Mouse (Mus musculus): ENCODE measurements at regions not wholly inside any gene's neighbourhood (a gene's known extent, or its start where the extent isn't known, plus 50 kb on each side); places are given as distances from the start of the nearest gene placed in this dataset.

DNA sequence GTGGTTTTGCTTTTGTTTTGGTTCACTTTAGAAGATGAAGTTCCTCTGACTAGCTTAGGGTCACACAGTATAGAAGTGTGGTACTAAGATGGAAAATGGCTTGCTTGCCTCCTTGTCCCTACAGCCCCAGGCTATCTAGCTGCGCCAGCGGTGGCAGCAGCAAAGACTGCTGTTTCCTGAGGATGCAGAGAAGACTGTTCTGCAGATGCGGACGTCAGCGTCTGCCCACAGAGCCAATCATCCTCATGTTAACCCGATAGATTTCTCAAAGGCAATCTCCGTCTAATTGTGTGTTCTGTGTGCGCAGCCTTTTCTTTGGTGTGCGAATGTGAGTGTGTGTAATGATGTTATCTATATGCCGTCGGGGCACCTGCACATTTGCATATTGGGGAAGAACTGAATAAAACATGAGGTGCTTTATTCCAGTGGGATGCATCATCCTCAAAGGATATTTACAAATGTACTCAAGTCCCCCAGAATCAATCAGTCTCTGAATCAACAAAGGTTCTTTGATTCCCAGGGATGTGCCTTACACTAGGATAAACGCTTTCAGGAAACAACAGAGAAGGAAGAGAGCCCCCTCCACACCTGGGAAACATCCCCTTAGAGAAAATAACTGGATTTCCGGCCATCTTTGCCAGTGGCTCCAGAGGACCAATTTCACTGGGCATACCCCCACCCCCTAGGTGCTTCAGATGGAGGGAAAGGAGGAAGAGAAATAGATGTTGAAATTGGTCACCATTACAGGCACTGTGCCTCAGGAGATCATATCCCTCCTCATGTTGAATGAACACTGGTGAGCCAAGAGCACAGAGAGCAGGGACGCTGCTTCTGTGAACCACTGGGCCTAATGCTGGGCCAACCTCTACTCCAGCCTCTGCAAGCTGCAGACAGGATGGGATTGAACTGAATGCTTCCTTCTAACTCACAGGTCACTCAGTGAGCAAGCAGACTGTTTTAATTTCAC is 409.7 kb upstream of the Plxna2 start:
- peak; percentile 6 for DNase-seq (ENCODE audit: low spot score)

DNA sequence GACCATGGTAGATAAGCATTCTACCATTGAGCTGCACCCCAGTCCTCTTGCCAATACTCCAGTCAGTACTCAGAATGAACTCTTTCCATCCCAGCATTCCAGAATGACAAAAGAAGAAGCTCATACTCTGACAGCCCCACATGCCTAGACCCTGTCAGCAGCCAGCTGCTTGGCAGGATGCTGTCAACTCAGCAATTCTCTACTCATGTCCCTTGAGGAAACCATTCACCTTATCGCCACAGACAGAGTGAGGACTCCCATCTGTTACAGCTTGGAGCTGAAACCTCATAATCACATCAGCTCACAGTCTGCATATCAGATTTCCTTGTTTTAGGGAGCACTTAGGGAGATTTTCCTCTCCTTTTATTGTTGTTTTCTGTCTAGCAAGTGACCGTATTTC is 420.5 kb upstream of the Plxna2 start:
- DNase-seq (ENCODE audit: low spot score): no peak

DNA sequence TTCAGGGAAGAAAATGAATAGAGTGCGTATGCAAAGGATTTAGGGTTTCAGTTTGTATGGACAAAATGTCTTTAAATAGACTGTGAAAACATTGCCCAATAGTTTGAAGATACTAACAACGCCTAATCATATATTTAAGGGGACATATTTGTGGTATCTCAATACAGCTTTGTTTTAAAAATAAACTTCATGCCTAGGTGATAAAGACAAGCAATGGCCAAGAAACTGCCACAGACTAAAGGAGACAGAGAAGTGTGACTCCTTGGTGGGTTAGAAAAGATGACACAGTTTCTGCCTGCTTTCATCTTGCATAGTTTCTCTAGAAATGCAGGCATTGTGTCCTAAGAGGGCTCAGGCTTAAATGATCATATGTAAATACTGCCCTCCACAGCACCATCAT is 435.7 kb upstream of the Plxna2 start:
- DNase-seq (ENCODE audit: low spot score): no peak

DNA sequence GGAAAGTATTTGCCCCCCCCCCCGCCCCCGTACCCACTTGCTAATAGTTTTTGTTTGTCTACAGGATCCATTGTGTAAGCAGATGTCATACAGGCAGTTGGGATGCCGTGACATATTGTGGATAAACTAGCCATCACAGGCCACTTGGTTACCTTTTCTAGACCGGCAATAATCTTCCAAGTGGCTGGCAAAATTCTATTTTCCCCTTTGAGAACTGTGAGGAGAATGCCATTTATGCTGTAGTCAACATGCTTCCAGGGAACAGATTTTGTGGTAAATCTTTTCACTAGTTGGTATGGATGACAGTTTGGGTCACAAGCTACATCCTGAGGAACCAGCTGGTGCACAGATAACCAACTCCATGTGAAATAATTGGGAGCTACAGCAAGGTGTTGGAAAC is 456.5 kb upstream of the Plxna2 start:
- DNase-seq (ENCODE audit: low spot score): no peak

DNA sequence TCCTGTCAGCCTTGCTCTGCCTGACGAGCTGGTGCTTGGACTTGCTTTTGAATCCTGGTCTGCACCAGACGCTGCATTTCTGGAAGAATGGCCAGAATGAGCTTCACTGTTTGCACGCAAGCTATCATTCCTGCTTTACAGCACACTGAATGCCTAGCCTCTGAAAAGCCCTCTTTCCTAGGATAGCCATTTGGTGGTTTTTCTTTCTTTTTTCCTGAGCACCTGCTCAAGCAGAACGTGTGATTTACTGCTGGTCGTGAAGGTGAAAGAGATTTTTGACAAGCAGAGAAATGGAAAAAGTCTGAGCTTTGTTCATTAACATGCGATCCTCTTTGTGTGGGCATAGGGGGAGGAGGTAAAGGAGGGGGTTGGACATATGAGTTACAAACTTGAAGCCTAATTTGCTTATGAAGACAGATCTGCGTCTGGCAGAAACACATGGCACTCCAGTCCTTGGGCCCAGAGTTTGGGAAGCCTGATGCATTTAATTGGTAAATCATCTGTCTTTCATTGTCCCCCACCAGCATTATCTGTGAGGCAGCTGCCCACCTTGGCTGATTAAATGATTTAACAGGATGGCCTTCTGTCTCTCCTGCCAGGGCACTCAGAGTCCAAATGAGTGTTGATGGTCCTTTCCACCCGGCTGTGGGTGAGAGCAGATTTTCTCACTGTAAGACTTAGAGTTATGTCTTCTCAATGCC is 457.1 kb upstream of the Plxna2 start:
- peak; percentile 68 for DNase-seq (ENCODE audit: low spot score)

DNA sequence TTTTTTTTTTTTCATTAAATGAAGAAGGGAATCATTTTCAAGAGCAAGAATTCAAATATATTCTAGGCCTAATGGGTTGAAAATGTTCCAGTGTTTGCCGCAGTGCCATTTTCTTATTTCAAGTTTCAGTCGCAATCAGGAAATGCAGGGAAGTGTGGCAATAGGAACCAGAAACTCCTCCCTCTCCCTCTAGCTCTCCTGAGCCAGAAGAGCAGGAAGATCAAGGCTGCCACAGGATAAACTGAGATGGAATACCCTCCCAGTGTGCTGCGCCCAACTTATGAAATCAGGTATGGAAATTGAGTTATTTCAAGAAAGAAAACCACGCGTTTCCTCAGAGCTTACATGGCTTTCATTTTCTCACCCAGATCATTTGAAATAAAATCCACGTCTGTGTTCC is 460.8 kb upstream of the Plxna2 start:
- DNase-seq (ENCODE audit: low spot score): no peak

- DNase-seq (ENCODE audit: low spot score): no peak
Measured at GRCm38 (mm10) chr1:194148416-194149364, 469.3 kb upstream of the Plxna2 start.

GRCm38 (mm10) chr1:194117631-194118360 is 500.2 kb upstream of the Plxna2 start:
- DNase-seq (ENCODE audit: low spot score): no peak

- no peak for DNase-seq (ENCODE audit: low spot score)
Measured at GRCm38 (mm10) chr1:194114399-194114798, 503.6 kb upstream of the Plxna2 start.

GRCm38 (mm10) chr1:194111931-194112330 is 506.1 kb upstream of the Plxna2 start:
- no peak for DNase-seq (ENCODE audit: low spot score)

- DNase-seq (ENCODE audit: low spot score): peak; percentile 47
Measured at GRCm38 (mm10) chr1:194109172-194110071, 508.6 kb upstream of the Plxna2 start.

DNA sequence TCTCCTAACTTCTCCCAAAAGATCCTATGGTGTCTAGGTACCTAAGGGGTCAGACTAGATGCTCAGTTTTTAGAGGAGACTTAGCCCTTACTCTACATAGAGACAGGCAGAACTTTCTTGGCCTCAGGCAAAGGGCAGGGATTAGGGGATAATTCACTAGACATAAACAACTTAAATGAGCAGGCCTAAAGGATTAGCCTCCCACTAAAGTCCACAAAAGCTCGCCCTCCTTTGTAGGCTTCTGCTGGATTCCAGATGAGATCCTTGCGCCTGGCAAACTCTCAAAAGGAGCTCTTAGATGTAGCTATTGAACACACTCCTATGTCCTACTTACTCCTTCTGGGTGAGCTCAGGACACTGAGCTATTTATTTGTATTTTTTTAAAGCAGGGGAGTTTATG is 509.9 kb upstream of the Plxna2 start:
- DNase-seq (ENCODE audit: low spot score): peak; percentile 17

- no peak for DNase-seq (ENCODE audit: low spot score)
Measured at GRCm38 (mm10) chr1:194107271-194107938, 510.6 kb upstream of the Plxna2 start.

DNA sequence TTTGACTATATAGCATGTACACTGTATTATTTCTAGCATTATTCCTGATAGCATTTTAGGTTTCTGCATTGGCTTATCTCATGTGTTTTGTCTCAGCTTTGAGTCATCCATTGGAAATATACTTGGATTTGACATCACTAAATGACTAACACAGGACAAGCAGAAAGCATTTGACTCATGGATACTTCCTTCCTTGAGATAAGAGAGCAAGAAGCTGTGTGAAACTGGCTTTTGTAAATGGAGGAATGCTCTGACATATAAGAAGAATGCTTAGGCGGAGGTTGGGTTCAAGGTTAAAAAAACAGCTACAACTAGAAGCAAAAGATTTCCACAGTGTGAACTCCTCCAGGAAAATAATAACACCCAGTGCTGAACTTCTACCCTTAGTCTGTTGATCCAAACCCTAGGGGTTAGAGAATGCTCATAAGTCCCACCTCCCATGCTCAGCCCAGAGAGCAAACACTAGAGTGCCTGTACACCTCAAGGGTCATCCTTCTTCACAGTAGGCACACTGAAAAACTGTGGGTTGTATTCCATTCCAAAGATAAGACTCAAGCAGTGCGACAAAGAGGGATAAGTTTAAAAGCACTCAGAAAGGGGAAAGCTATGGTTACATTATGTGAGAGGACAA is 528.0 kb upstream of the Plxna2 start:
- DNase-seq (ENCODE audit: low spot score): no peak

- no peak for DNase-seq (ENCODE audit: low spot score)
Measured at GRCm38 (mm10) chr1:194058512-194058911, 559.5 kb upstream of the Plxna2 start.

DNA sequence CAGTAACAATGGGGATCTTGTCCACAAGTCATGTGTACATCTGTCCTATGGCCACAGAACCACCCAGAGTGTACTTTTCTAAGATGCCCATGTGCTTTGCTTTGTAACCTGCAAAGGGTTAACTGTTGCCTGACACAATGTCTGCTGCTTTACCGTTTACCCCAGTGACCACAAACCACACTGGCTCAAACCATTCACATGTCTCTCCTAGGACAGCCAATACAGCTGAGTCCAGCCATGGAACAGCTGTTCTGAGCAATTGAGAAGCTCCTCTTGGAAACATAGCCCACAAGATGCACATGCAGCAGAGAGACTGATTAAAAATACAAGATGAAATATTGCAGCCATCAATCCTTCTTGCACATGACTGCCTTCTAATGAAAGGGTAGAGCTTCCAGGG is 561.5 kb upstream of the Plxna2 start:
- peak; percentile 17 for DNase-seq (ENCODE audit: low spot score)

DNA sequence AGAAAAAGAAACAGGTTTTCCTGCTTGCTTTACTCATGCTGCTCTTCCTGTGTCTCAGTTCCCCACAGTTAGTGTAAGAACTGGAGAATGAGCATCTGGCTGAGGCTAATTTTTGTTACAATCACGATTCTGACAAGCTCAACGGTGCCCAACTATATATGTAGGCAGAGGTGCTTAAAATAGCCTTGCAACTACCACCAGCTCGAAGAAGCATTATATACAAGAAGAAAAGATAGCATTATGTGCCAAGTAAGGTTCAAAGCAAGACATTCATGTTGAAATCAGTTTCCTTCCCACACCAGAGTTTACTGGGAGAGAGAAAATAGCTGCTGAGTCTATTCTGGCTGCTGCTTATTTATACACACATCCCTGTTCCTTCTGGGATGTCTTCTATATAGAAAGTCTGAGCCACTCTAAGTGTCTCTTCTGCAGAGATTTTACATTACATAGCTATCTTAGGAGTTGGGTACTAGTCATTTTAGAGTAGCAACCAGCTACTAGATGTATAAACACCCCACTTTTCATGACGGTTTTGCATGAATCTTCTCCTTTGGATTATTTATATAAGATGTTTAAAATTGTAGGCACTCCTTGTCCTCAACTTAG is 568.2 kb upstream of the Plxna2 start:
- DNase-seq (ENCODE audit: low spot score): no peak

- peak; percentile 6 for DNase-seq (ENCODE audit: low spot score)
Measured at GRCm38 (mm10) chr1:194041393-194042352, 576.3 kb upstream of the Plxna2 start.
